Mouse (Mus musculus): ENCODE data around the gene Itpk1. TPM values are rescaled to one million over a fixed set of nuclear protein-coding genes. Genes with fewer than 3 reads are reported as not detected.

The Itpk1 gene
- 169 and 317 TPM in 2 replicates for polyA plus RNA-seq (2012; rRNA removed; ENCODE audit: low replicate concordance)

DNA sequence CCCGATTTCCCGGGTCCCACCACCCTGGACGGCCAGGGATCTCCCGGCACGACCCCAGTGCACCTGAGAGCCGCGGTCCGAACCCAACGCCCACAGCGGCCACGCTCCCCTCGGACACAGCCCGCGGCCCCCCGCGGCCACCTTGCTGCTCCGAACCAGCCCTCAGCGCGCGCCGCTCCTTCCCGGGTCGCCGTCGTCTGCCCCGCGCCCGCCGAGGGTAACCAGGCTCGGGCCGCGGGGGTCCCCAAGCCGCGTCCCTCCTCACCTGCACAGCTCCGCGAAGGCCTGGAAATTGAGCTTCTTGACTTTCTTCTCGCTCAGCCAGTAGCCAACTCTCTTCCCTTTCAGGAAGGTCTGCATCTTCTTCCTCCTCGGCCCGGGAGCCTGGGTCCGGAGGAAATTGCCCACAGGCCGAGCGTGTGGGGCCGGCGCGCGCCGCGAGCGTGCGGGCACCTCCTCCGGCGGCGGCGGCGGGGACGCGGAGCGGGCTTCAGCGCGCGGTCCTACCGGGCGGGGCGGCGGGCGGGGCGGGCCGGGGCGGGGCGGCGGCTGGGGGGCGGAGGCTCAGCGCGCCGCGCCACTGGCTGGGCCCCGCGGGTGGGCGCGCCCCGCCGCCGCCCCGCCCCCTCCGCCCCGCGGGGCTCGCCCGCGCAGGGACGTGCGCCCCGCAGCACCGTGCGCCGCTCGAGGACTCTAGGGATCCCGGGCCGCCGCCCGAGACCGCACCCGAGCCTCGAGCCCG is at the start of gene Itpk1:
Itpk1 (minus strand) TSS at position 474 of the 742 bp plus-strand sequence.

DNA sequence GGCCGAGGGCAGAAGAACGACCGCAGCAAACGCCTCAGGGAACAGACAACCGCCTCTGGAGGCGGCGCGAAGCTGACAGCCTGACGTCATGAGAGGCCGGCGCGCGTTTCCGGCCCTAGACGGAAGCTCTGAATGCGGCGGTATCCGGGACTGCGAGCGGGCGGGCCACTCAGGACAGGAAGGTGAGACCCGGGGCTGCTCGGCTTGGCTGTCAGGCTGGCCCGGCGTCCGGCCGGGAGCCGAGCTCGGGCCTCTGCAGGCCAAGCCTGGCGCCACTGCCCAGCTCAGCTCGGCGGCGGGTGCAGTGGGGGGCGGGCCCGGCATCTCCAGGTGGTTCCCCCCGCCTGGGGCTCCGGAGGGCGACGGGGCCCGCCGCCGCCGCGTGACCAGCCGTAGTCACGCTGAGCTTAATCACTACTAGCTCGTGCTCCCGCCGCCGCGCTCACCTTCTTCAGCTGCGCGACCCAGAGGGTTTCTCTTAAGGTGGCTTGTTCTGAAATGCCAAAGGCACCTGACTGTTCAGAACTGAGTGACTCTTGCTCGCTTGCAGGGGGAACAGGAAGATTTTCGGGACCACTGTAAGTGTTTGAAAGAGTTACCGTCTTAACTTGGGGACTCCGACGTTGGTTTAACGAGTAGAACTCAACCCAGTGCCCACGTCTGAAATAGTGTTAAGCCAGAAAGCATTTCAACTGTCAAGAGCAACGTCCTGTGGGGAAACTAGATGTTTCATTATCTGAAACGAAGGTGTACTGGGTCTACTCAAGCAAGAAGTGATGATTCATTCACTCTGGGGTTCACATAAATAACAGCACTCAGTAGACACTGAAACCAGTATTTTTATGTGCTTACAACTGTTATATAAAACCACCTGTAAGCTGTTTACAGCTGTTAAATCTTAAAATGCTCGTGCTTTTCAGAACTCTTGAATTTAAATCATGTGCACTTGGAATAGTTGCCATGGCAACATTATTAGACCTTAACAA is 39.2 kb upstream of the Itpk1 start, which contains the start of the genes Moap1 and Tmem251:
Moap1 (minus strand) TSS at position 73 of the 986 bp plus-strand sequence.
Tmem251 (plus strand) TSS at position 174 of the 986 bp plus-strand sequence.

DNA sequence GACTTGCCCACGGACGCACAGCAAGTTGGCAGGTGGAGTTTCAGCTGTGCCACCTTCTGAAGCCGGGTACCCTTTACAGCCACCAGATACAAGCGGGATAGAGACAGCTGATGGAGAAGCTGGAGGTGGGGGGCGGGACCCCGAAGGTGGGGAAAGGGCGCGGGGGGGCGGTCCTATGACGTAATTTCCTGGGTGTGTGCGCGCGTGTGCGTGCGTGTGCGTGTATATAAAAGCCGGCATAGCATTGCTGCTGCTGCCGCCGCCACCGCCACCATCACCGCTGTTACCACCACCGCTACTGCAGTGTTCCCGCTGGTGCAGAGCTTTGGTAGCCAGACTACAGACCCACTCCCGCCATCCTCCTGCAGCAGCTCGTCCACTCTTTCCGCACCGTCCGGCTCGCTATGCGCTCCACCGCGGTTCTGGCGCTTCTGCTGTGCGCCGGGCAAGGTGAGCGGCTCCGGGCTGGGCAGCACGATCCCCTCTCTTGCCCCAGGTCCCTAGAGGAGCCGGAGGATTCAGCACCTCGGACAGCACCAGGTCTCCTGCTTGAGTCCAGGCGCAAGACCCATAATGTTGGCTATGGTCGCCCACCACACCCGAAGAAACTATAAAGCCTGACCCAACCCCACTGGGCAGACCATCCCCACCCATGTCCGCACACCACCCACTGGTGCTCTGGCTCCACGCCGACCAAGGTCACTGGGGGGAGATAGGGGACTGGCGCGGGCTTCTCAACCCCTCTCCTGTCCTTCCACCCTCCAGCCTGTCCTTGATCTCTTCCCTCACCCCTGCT is 149.8 kb downstream of the Itpk1 start, which contains the start of gene Chga:
Chga (plus strand) TSS at position 249 of the 796 bp plus-strand sequence.

Other genes with a start within 250 kb of the Itpk1 start
- gene Golga5, start 235.8 kb downstream of the Itpk1 start, polyA plus RNA-seq (2012; rRNA removed; ENCODE audit: low replicate concordance): 4.6 and 5.4 TPM in 2 replicates
- gene Chga, start 150.0 kb downstream of the Itpk1 start, polyA plus RNA-seq (2012; rRNA removed; ENCODE audit: low replicate concordance): 89.8 and 269 TPM in 2 replicates
- 0.47 and 0.55 TPM in 2 replicates for gene Moap1, start 38.7 kb upstream of the Itpk1 start, polyA plus RNA-seq (2012; rRNA removed; ENCODE audit: low replicate concordance)
- gene Tmem251, start 38.8 kb upstream of the Itpk1 start, polyA plus RNA-seq (2012; rRNA removed; ENCODE audit: low replicate concordance): 2.2 and 4.0 TPM in 2 replicates
- gene Gm28051, start 52.8 kb upstream of the Itpk1 start, polyA plus RNA-seq (2012; rRNA removed; ENCODE audit: low replicate concordance): not detected in 2 replicates
- 5.1 and 10.2 TPM in 2 replicates for gene Gon7, start 52.9 kb upstream of the Itpk1 start, polyA plus RNA-seq (2012; rRNA removed; ENCODE audit: low replicate concordance)
- gene Ubr7, start 53.0 kb upstream of the Itpk1 start, polyA plus RNA-seq (2012; rRNA removed; ENCODE audit: low replicate concordance): 3.2 and 4.2 TPM in 2 replicates
- 0.36 and 0.47 TPM in 2 replicates for gene Gm20604, start 53.7 kb upstream of the Itpk1 start, polyA plus RNA-seq (2012; rRNA removed; ENCODE audit: low replicate concordance)
- gene Btbd7, start 173.5 kb upstream of the Itpk1 start, polyA plus RNA-seq (2012; rRNA removed; ENCODE audit: low replicate concordance): 3.8 and 4.3 TPM in 2 replicates
- not detected in 2 replicates for gene Cox8c, start 194.4 kb upstream of the Itpk1 start, polyA plus RNA-seq (2012; rRNA removed; ENCODE audit: low replicate concordance)
- 0.02 and 0.16 TPM in 2 replicates for gene Unc79, start 243.9 kb upstream of the Itpk1 start, polyA plus RNA-seq (2012; rRNA removed; ENCODE audit: low replicate concordance)